Comparison of ENCODE assay signal across 8 mouse cellular contexts in the genomic region with DNA sequence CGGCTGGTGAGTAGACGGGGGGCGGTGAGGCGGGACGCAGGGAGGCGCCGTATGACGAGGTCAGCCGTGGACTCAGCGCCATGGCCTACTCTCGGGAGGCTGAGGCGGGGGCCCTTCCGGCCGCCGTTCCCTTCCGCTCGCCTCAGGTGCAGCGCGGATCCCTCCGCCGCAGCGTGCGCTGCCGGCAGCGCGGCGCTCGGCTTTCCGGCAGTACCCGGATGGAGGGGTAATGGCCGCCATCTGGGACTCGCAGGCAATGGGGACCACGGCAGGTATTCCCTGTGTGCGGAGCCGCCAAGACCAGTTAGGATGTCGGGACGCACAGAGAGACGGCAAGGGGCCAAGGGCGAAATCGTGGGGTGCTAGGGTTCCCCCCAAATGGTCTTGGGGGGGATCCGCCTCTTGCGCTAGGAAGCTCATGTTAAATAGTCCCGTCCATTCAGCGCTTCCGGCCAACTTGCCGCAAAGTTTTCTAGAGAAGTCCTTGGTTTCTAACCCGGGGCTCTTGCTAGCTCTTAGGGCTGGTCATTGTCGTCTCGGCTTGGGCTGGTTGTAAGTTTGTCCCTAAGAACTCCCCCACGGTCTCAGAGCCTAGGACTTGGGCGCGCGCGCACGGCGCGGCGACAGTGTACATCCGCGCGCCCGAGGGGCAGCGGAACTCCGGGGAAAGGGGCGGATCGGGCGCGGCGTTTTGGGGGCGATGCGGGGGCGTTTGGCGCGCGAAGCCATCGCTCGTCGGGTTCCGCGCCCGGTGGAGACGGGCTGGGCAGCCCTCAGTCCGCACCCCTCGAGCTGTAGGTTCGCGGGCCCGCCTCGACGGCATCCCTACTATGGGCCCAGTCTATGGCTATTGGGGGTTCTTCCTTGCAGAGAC. TPM values are rescaled to one million over a fixed set of nuclear protein-coding genes. Genes with fewer than 3 reads are reported as not detected.
DNase-seq lines count a peak whose midpoint lies in the region; ATAC-seq lines count a peak whose summit lies in the region.

A gene (plus strand): TSS at position 187 of the 874 bp plus-strand sequence.

- peak; percentile 80 for ATAC-seq in activated CD4-positive, CD25-positive, alpha-beta regulatory T cell, adult 4 months
- peak; percentile 97 for ATAC-seq in megakaryocyte progenitor cell, adult 5-6 weeks (replicated peaks; ENCODE audit: poor library complexity)

- DNase-seq in embryo, embryonic 10 days (ENCODE audit: low spot score): peak; percentile 91
- peak; percentile 89 for DNase-seq in gastrocnemius, postnatal 10 days
- DNase-seq in induced T-regulatory cell, adult 2 months (ENCODE audit: low read depth): peak; percentile 96
- peak; percentile 58 to 78 for DNase-seq in left cerebral cortex, adult 9 months (ENCODE audit: low spot score in 2 of 2)
- peak; percentile 89 for DNase-seq in right cerebral cortex, postnatal 14 days
- DNase-seq in urinary bladder, postnatal 36 days (ENCODE audit: low spot score in 2 of 2): peak; percentile 81 to 82

RNA-seq across cellular contexts. Expression of the gene that starts here (rescaled TPM):
- polyA plus RNA-seq in activated CD4-positive, CD25-positive, alpha-beta regulatory T cell, adult 4 months (2017; shearing (Covaris generic)): 10 to 100 TPM; 12.9 to 14.6 TPM
- total RNA-seq in gastrocnemius, postnatal 10 days (2021): 1 to 10 TPM; 7.4 to 7.9 TPM
- total RNA-seq in megakaryocyte progenitor cell, adult 5-6 weeks (2015): 26.8 and 31.2 TPM in 2 replicates
- 23.6 and 29.0 TPM in 2 replicates for total RNA-seq in megakaryocyte progenitor cell, adult 5-6 weeks (2017)

Comparison
In these comparisons a context has a peak if more than half of its experiments do, and no peak if none do; other contexts are left out.
1. Peak in every context shown above with its lines: DNase-seq and ATAC-seq.